Mouse (Mus musculus): ENCODE measurements at regions not wholly inside any gene's neighbourhood (a gene's known extent, or its start where the extent isn't known, plus 50 kb on each side); places are given as distances from the start of the nearest gene placed in this dataset.

DNA sequence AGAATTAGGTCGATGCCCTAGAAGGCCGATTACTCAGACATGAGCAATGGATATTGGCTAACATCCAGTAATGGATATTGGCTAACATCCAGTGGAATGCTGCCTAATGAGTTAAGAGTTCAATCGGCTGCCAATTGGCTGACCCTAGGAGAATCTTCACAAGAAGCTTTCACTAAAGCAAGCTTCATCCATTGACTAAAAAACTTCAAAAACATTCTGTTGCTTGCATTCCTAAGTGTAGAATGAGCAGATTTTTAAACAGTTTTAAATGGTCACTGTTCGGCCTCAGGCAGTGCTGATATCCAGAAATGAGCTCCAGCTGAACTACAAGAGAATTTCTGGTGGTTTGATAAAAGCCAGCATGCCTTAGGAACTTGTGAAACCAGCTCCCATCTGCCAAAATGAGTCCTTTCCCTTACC, 56.8 kb upstream of the Cenpe start:
- H3K4me2 ChIP-seq (ENCODE audit: low read depth, low read length), result no peak overlapping the region
- no peak overlapping the region for H3K4me3 ChIP-seq (replicated peaks; ENCODE audit: low read length)
- no peak overlapping the region for H3K9ac ChIP-seq (ENCODE audit: low read length)
- H3K27ac ChIP-seq (ENCODE audit: low read length), result no peak overlapping the region
- H3K36me3 ChIP-seq (ENCODE audit: control insufficient read depth, insufficient read depth, low read length), result no peaks in the 10 kb centered on the region
- WGBS, result 32% methylated on average over 4 of the region's 4 CpGs
- H3K4me1 ChIP-seq (ENCODE audit: control insufficient read depth, insufficient read depth, low read length), result peaks cover 7% of the 10 kb centered on the region; the same call in 1 of the 2 replicates
- no peaks in the 10 kb centered on the region for H3K27me3 ChIP-seq (ENCODE audit: control insufficient read depth, insufficient read depth, low read length)
- H3K9me3 ChIP-seq (replicated peaks; ENCODE audit: control insufficient read depth, low read length), result no peaks in the 10 kb centered on the region
- peak; percentile 84 for ATAC-seq (ENCODE audit: insufficient read depth, low FRiP score)
